Mouse (Mus musculus): ENCODE results near the gene Slc19a1. TPM values are rescaled to one million over a fixed set of nuclear protein-coding genes. Genes with fewer than 3 reads are reported as not detected.

The Slc19a1 gene
- 35.4 and 37.9 TPM in 2 replicates for polyA plus RNA-seq (2015; fragmentation: Nextera tagmentation; extraction: Ambion mirVana)

- Histone ChIP-seq H3K4me3 (peak within 1 kb of the TSS; percentile 67), H3K9me3 (no peaks in the 10 kb centered on the region), H3K36me3 (no peaks in the 10 kb centered on the region), H3K4me2 (replicated peaks) (peak within 1 kb of the TSS; percentile 88), H3K27me3 (no peaks in the 10 kb centered on the region), H3K9ac (replicated peaks) (peak within 1 kb of the TSS; percentile 78), H3K27ac (replicated peaks) (peak within 1 kb of the TSS; percentile 82), H3K4me1 (peaks cover 20% of the 10 kb centered on the region)
- ATAC-seq (replicated peaks), result no peak; the same call in 1 of the 2 replicates
- WGBS, result 35% methylated on average over 13 of the region's 13 CpGs
Observed at GRCm38 (mm10) chr10:77031768-77032375, at the start of gene Slc19a1. TSS of gene Slc19a1 (plus strand) at chr10:77032241.

- WGBS, result 98% methylated on average over 5 of the region's 5 CpGs
- no peaks in the 10 kb centered on the region for H3K9me3 ChIP-seq
- no peak for ATAC-seq (replicated peaks)
- no peaks in the 10 kb centered on the region for H3K27me3 ChIP-seq
- H3K4me2 ChIP-seq (replicated peaks), result no peak overlapping the region
- H3K27ac ChIP-seq (replicated peaks), result no peak overlapping the region
- no peaks in the 10 kb centered on the region for H3K36me3 ChIP-seq
- H3K4me3 ChIP-seq, result no peak overlapping the region
- H3K4me1 ChIP-seq, result no peaks in the 10 kb centered on the region
- H3K9ac ChIP-seq (replicated peaks), result no peak overlapping the region
Observed at GRCm38 (mm10) chr10:76988586-76988985, 43.5 kb upstream of the Slc19a1 start.

GRCm38 (mm10) chr10:76992456-76992855 is 39.6 kb upstream of the Slc19a1 start:
- WGBS, result 54% methylated on average over 3 of the region's 3 CpGs
- no peak for ATAC-seq (replicated peaks)
- H3K27me3 ChIP-seq, result no peaks in the 10 kb centered on the region

GRCm38 (mm10) chr10:76997759-76998513 is 34.1 kb upstream of the Slc19a1 start:
- no peak for ATAC-seq (replicated peaks)
- WGBS, result 75% methylated on average over 17 of the region's 17 CpGs
- H3K36me3 ChIP-seq, result no peaks in the 10 kb centered on the region

More at GRCm38 (mm10) chr10:76992456-76992855, 39.6 kb upstream of the Slc19a1 start:
- Histone ChIP-seq H3K4me3 (no peak overlapping the region), H3K4me1 (no peaks in the 10 kb centered on the region), H3K4me2 (replicated peaks) (no peak overlapping the region), H3K9me3 (no peaks in the 10 kb centered on the region), H3K27ac (replicated peaks) (no peak overlapping the region), H3K36me3 (no peaks in the 10 kb centered on the region), H3K9ac (replicated peaks) (no peak overlapping the region)

GRCm38 (mm10) chr10:77004936-77005335 is 27.1 kb upstream of the Slc19a1 start:
- Histone ChIP-seq H3K4me1 (peaks cover 15% of the 10 kb centered on the region), H3K36me3 (no peaks in the 10 kb centered on the region), H3K27ac (replicated peaks) (no peak overlapping the region), H3K4me3 (no peak overlapping the region), H3K9ac (replicated peaks) (no peak overlapping the region), H3K4me2 (replicated peaks) (no peak overlapping the region), H3K9me3 (no peaks in the 10 kb centered on the region), H3K27me3 (no peaks in the 10 kb centered on the region)
- 47% methylated on average over 7 of the region's 7 CpGs for WGBS
- no peak for ATAC-seq (replicated peaks)

More at GRCm38 (mm10) chr10:76997759-76998513, 34.1 kb upstream of the Slc19a1 start:
- H3K27ac ChIP-seq (replicated peaks), result no peak overlapping the region
- no peaks in the 10 kb centered on the region for H3K4me1 ChIP-seq
- no peak overlapping the region for H3K4me2 ChIP-seq (replicated peaks)
- H3K27me3 ChIP-seq, result no peaks in the 10 kb centered on the region
- H3K4me3 ChIP-seq, result no peak overlapping the region
- no peak overlapping the region for H3K9ac ChIP-seq (replicated peaks)
- no peaks in the 10 kb centered on the region for H3K9me3 ChIP-seq

- H3K9ac ChIP-seq (replicated peaks), result no peak overlapping the region
- H3K27ac ChIP-seq (replicated peaks), result peak overlapping the region; percentile 80
- H3K9me3 ChIP-seq, result no peaks in the 10 kb centered on the region
- no peaks in the 10 kb centered on the region for H3K36me3 ChIP-seq
- no peak for ATAC-seq (replicated peaks)
- WGBS, result 49% methylated on average over 8 of the region's 8 CpGs
- peaks cover 15% of the 10 kb centered on the region for H3K4me1 ChIP-seq
- no peak overlapping the region for H3K4me3 ChIP-seq
- no peak overlapping the region for H3K4me2 ChIP-seq (replicated peaks)
- no peaks in the 10 kb centered on the region for H3K27me3 ChIP-seq
Observed at GRCm38 (mm10) chr10:77007433-77008108, 24.5 kb upstream of the Slc19a1 start.

- H3K27ac ChIP-seq (replicated peaks), result peak overlapping the region; percentile 80
- WGBS, result 20% methylated on average over 9 of the region's 9 CpGs
- no peak overlapping the region for H3K4me2 ChIP-seq (replicated peaks)
- peaks cover 15% of the 10 kb centered on the region for H3K4me1 ChIP-seq
- peak; percentile 78 for ATAC-seq (replicated peaks)
- 0 out of 2 replicates have a peak overlapping the region, but pooled peaks have one; percentile 15 for H3K9ac ChIP-seq (replicated peaks)
- H3K4me3 ChIP-seq, result no peak overlapping the region
- H3K36me3 ChIP-seq, result no peaks in the 10 kb centered on the region
- H3K27me3 ChIP-seq, result no peaks in the 10 kb centered on the region
- H3K9me3 ChIP-seq, result no peaks in the 10 kb centered on the region
Observed at GRCm38 (mm10) chr10:77008109-77008561, 23.9 kb upstream of the Slc19a1 start.

- no peak overlapping the region for H3K9ac ChIP-seq (replicated peaks)
- H3K4me3 ChIP-seq, result no peak overlapping the region
- no peaks in the 10 kb centered on the region for H3K36me3 ChIP-seq
- H3K4me1 ChIP-seq, result peaks cover 15% of the 10 kb centered on the region
- H3K4me2 ChIP-seq (replicated peaks), result no peak overlapping the region
- no peaks in the 10 kb centered on the region for H3K27me3 ChIP-seq
- peak overlapping the region; percentile 14; the same call in 1 of the 2 replicates for H3K27ac ChIP-seq (replicated peaks)
- ATAC-seq (replicated peaks), result peak; percentile 48
- 68% methylated on average over 3 of the region's 3 CpGs for WGBS
- H3K9me3 ChIP-seq, result no peaks in the 10 kb centered on the region
Observed at GRCm38 (mm10) chr10:77008698-77009097, 23.3 kb upstream of the Slc19a1 start.

- peaks cover 15% of the 10 kb centered on the region for H3K4me1 ChIP-seq
- no peaks in the 10 kb centered on the region for H3K27me3 ChIP-seq
- H3K36me3 ChIP-seq, result no peaks in the 10 kb centered on the region
- WGBS, result 84% methylated on average over 4 of the region's 4 CpGs
- no peak overlapping the region for H3K9ac ChIP-seq (replicated peaks)
- no peak overlapping the region for H3K4me2 ChIP-seq (replicated peaks)
- no peak for ATAC-seq (replicated peaks)
- no peak overlapping the region for H3K27ac ChIP-seq (replicated peaks)
- H3K9me3 ChIP-seq, result no peaks in the 10 kb centered on the region
- H3K4me3 ChIP-seq, result no peak overlapping the region
Observed at GRCm38 (mm10) chr10:77011681-77012080, 20.4 kb upstream of the Slc19a1 start.

- H3K9ac ChIP-seq (replicated peaks), result no peak overlapping the region
- 71% methylated on average over 7 of the region's 7 CpGs for WGBS
- no peak overlapping the region for H3K4me2 ChIP-seq (replicated peaks)
- H3K9me3 ChIP-seq, result no peaks in the 10 kb centered on the region
- no peaks in the 10 kb centered on the region for H3K36me3 ChIP-seq
- H3K4me3 ChIP-seq, result no peak overlapping the region
- H3K4me1 ChIP-seq, result no peaks in the 10 kb centered on the region
- no peaks in the 10 kb centered on the region for H3K27me3 ChIP-seq
- no peak overlapping the region for H3K27ac ChIP-seq (replicated peaks)
- no peak for ATAC-seq (replicated peaks)
Observed at GRCm38 (mm10) chr10:77016080-77016479, 16.0 kb upstream of the Slc19a1 start.

GRCm38 (mm10) chr10:77016499-77016898 is 15.5 kb upstream of the Slc19a1 start:
- no peak for ATAC-seq (replicated peaks)
- peaks cover 3% of the 10 kb centered on the region; the same call in 1 of the 2 replicates for H3K4me1 ChIP-seq
- H3K36me3 ChIP-seq, result no peaks in the 10 kb centered on the region
- H3K9me3 ChIP-seq, result no peaks in the 10 kb centered on the region
- H3K27me3 ChIP-seq, result no peaks in the 10 kb centered on the region
- 35% methylated on average over 8 of the region's 8 CpGs for WGBS
- no peak overlapping the region for H3K9ac ChIP-seq (replicated peaks)
- H3K4me3 ChIP-seq, result no peak overlapping the region
- no peak overlapping the region for H3K27ac ChIP-seq (replicated peaks)
- no peak overlapping the region for H3K4me2 ChIP-seq (replicated peaks)

GRCm38 (mm10) chr10:77017061-77017460 is 15.0 kb upstream of the Slc19a1 start:
- Histone ChIP-seq H3K4me1 (peaks cover 7% of the 10 kb centered on the region; the same call in 1 of the 2 replicates), H3K36me3 (no peaks in the 10 kb centered on the region), H3K27ac (replicated peaks) (no peak overlapping the region), H3K9me3 (no peaks in the 10 kb centered on the region), H3K27me3 (no peaks in the 10 kb centered on the region), H3K4me3 (no peak overlapping the region), H3K4me2 (replicated peaks) (no peak overlapping the region), H3K9ac (replicated peaks) (no peak overlapping the region)
- ATAC-seq (replicated peaks), result no peak
- 82% methylated on average over 2 of the region's 2 CpGs for WGBS

All from forebrain, embryonic 15.5 days (tissue).